Mouse (Mus musculus): ENCODE measurements around the gene Csf3. TPM values are rescaled to one million over a fixed set of nuclear protein-coding genes. Genes with fewer than 3 reads are reported as not detected.
"Not testable (repeated sequence)": the region's sequence is repeated elsewhere in the genome, so short reads cannot be mapped to it uniquely, and the experiment has no call there.

The Csf3 gene
- not detected in 2 replicates for polyA plus RNA-seq (2014; fragmentation: Nextera tagmentation; extraction: Ambion mirVana)

GRCm38 (mm10) chr11:98701213-98701670 is at the start of gene Csf3:
Gene Csf3, plus strand, starts transcription at chr11:98701263.
- Histone ChIP-seq H3K9me3 (ENCODE audit: low read depth, low read length) (no peaks in the 10 kb centered on the region), H3K27ac (ENCODE audit: low read depth) (no peak within 1 kb of the TSS), H3K4me2 (no peak within 1 kb of the TSS)

GRCm38 (mm10) chr11:98655076-98655475 is 46.0 kb upstream of the Csf3 start:
- not testable (repeated sequence) for ATAC-seq (ENCODE audit: insufficient read depth); H3K9ac ChIP-seq; H3K27ac ChIP-seq (ENCODE audit: low read depth); H3K27me3 ChIP-seq (ENCODE audit: insufficient read depth, low read length); H3K4me3 ChIP-seq (ENCODE audit: low read depth, low read length); H3K4me1 ChIP-seq (ENCODE audit: insufficient read depth); H3K9me3 ChIP-seq (ENCODE audit: low read depth, low read length); H3K4me2 ChIP-seq; H3K36me3 ChIP-seq (ENCODE audit: insufficient read depth)
- peak; percentile 75 for DNase-seq
- peak; percentile 70 for TF ChIP-seq CTCF (IDR thresholded peaks at IDR 0.05; ENCODE audit: low read depth)
- WGBS = 11% methylated on average over 7 of the region's 7 CpGs

More at GRCm38 (mm10) chr11:98701213-98701670, at the start of gene Csf3:
- 36% methylated on average over 10 of the region's 10 CpGs for WGBS
- Histone ChIP-seq H3K4me1 (ENCODE audit: insufficient read depth) (no peaks in the 10 kb centered on the region), H3K4me3 (ENCODE audit: low read depth, low read length) (no peak within 1 kb of the TSS), H3K9ac (no peak within 1 kb of the TSS), H3K36me3 (ENCODE audit: insufficient read depth) (peaks cover 27% of the 10 kb centered on the region), H3K27me3 (ENCODE audit: insufficient read depth, low read length) (no peaks in the 10 kb centered on the region)
- DNase-seq (no peak), ATAC-seq (ENCODE audit: insufficient read depth) (no peak)
- TF ChIP-seq CTCF (IDR thresholded peaks at IDR 0.05; ENCODE audit: low read depth) = no peak

DNA sequence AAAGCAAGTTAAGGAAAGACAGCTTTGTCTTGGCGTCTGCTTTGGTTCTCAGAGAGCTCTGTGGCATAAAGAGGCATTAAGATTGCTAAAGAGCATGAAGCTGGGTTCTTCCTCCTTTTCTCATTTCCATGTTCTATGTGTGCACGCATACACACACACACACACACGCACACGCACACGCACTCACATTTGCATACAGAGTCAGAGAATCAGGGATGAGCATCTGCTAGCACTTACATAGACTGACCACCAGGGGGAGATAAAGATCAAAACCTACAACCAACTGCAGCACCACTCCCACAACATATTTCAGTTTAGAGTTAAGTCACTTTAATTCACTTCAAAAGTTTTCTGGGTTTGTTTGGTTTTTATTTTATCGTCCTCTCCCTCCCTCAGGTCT is 40.5 kb upstream of the Csf3 start:
- Histone ChIP-seq H3K9ac (no peak overlapping the region), H3K4me1 (ENCODE audit: insufficient read depth) (no peaks in the 10 kb centered on the region), H3K27me3 (ENCODE audit: insufficient read depth, low read length) (no peaks in the 10 kb centered on the region), H3K4me2 (no peak overlapping the region), H3K36me3 (ENCODE audit: insufficient read depth) (no peaks in the 10 kb centered on the region), H3K27ac (ENCODE audit: low read depth) (no peak overlapping the region), H3K9me3 (ENCODE audit: low read depth, low read length) (no peaks in the 10 kb centered on the region), H3K4me3 (ENCODE audit: low read depth, low read length) (no peak overlapping the region)
- ATAC-seq (ENCODE audit: insufficient read depth) (peak; percentile 31; the same call in 1 of the 2 replicates), DNase-seq (peak; percentile 81)
- peak; percentile 90 for TF ChIP-seq CTCF (IDR thresholded peaks at IDR 0.05; ENCODE audit: low read depth)
- 11% methylated on average over 6 of the region's 6 CpGs for WGBS

DNA sequence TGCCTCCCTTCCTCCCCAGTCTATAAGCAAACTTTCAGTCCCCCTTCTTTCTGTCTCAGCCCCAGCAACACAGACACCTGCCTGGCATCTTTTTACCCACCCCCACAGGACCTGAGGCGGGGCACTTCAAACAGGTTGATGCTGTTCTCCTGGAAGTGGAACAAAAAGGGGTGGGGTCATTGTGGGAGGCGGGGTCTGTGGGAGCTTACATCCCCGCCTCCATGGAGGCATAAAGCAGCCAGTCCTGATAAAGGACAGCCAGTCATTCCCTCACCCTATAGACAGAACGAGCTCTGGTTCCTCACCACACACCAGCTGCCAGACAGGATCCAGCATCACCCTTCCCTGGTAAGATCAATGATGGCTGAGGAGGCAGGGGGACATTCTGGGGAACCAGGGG is 37.0 kb upstream of the Csf3 start, which contains the start of gene Gsdma:
Gsdma (plus strand) TSS at position 261 of the 400 bp plus-strand sequence.
- no peak for ATAC-seq (ENCODE audit: insufficient read depth)

GRCm38 (mm10) chr11:98668984-98669383 is 32.1 kb upstream of the Csf3 start:
- H3K4me1 ChIP-seq (ENCODE audit: insufficient read depth) = no peaks in the 10 kb centered on the region
- no peaks in the 10 kb centered on the region for H3K9me3 ChIP-seq (ENCODE audit: low read depth, low read length)
- DNase-seq = no peak
- H3K27me3 ChIP-seq (ENCODE audit: insufficient read depth, low read length) = 0 out of 2 replicates have a peak, but pooled peaks cover 3% of the 10 kb centered on the region
- TF ChIP-seq CTCF (IDR thresholded peaks at IDR 0.05; ENCODE audit: low read depth) = no peak
- H3K27ac ChIP-seq (ENCODE audit: low read depth) = no peak overlapping the region
- H3K4me2 ChIP-seq = no peak overlapping the region
- no peak overlapping the region for H3K9ac ChIP-seq
- 40% methylated on average over 2 of the region's 2 CpGs for WGBS
- ATAC-seq (ENCODE audit: insufficient read depth) = no peak
- no peak overlapping the region for H3K4me3 ChIP-seq (ENCODE audit: low read depth, low read length)
- H3K36me3 ChIP-seq (ENCODE audit: insufficient read depth) = no peaks in the 10 kb centered on the region

More for the DNA sequence above, 37.0 kb upstream of the Csf3 start, which contains the start of gene Gsdma:
- WGBS = 25% methylated on average over 4 of the region's 4 CpGs
- no peak for TF ChIP-seq CTCF (IDR thresholded peaks at IDR 0.05; ENCODE audit: low read depth)
- Histone ChIP-seq H3K27ac (ENCODE audit: low read depth) (no peak within 1 kb of the TSS), H3K27me3 (ENCODE audit: insufficient read depth, low read length) (0 out of 2 replicates have a peak, but pooled peaks cover 3% of the 10 kb centered on the region), H3K4me3 (ENCODE audit: low read depth, low read length) (no peak within 1 kb of the TSS), H3K9me3 (ENCODE audit: low read depth, low read length) (no peaks in the 10 kb centered on the region), H3K9ac (no peak within 1 kb of the TSS), H3K36me3 (ENCODE audit: insufficient read depth) (no peaks in the 10 kb centered on the region), H3K4me2 (no peak within 1 kb of the TSS), H3K4me1 (ENCODE audit: insufficient read depth) (no peaks in the 10 kb centered on the region)
- no peak for DNase-seq

- DNase-seq (no peak), ATAC-seq (ENCODE audit: insufficient read depth) (no peak)
- Histone ChIP-seq H3K4me1 (ENCODE audit: insufficient read depth) (no peaks in the 10 kb centered on the region), H3K27me3 (ENCODE audit: insufficient read depth, low read length) (0 out of 2 replicates have a peak, but pooled peaks cover 3% of the 10 kb centered on the region), H3K9ac (no peak overlapping the region), H3K4me2 (no peak overlapping the region), H3K4me3 (ENCODE audit: low read depth, low read length) (no peak overlapping the region), H3K27ac (ENCODE audit: low read depth) (no peak overlapping the region), H3K9me3 (ENCODE audit: low read depth, low read length) (no peaks in the 10 kb centered on the region), H3K36me3 (ENCODE audit: insufficient read depth) (no peaks in the 10 kb centered on the region)
- TF ChIP-seq CTCF (IDR thresholded peaks at IDR 0.05; ENCODE audit: low read depth) = no peak
- 57% methylated on average over 3 of the region's 3 CpGs for WGBS
Observed at GRCm38 (mm10) chr11:98671284-98671815, 29.7 kb upstream of the Csf3 start.

- DNase-seq = no peak
- no peaks in the 10 kb centered on the region for H3K4me1 ChIP-seq (ENCODE audit: insufficient read depth)
- H3K36me3 ChIP-seq (ENCODE audit: insufficient read depth) = no peaks in the 10 kb centered on the region
- H3K4me3 ChIP-seq (ENCODE audit: low read depth, low read length) = no peak overlapping the region
- no peaks in the 10 kb centered on the region for H3K9me3 ChIP-seq (ENCODE audit: low read depth, low read length)
- H3K4me2 ChIP-seq = no peak overlapping the region
- TF ChIP-seq CTCF (IDR thresholded peaks at IDR 0.05; ENCODE audit: low read depth) = no peak
- no peak overlapping the region for H3K9ac ChIP-seq
- 0 out of 2 replicates have a peak, but pooled peaks cover 3% of the 10 kb centered on the region for H3K27me3 ChIP-seq (ENCODE audit: insufficient read depth, low read length)
- H3K27ac ChIP-seq (ENCODE audit: low read depth) = no peak overlapping the region
- ATAC-seq (ENCODE audit: insufficient read depth) = no peak
- 53% methylated on average over 5 of the region's 5 CpGs for WGBS
Observed at GRCm38 (mm10) chr11:98671857-98672256, 29.2 kb upstream of the Csf3 start.
